Mouse (Mus musculus) lung, embryonic 16.5 days (tissue): Measurements from ENCODE around the gene Nrtn. TPM values are rescaled to one million over a fixed set of nuclear protein-coding genes. Genes with fewer than 3 reads are reported as not detected.

Experiments used
- ATAC-seq: fragments of 200-750 bp; cut with Nextera tagmentation; 2 replicates; pipeline ENCODE4 v1.8.0; 2017; ENCODE audit warnings: low read depth, mild to moderate bottlenecking, moderate library complexity
- H3K27ac ChIP-seq: fragments of 300-500 bp; sonication (generic); 2 replicates; pipeline ENCODE4 v1.5.1; 2014; ENCODE audit warnings: mild to moderate bottlenecking, control low read depth, low read length
- H3K27me3 ChIP-seq: fragments of 300-500 bp; sonication (generic); 2 replicates; pipeline ENCODE4 v1.6.1; 2014; ENCODE audit warnings: low read depth, low read length, mixed read lengths; ENCODE audit not compliant: control insufficient read depth, insufficient read depth
- H3K36me3 ChIP-seq: fragments of 300-500 bp; sonication (generic); 2 replicates; pipeline ENCODE4 v1.6.1; 2014; ENCODE audit warnings: low read length; ENCODE audit not compliant: control insufficient read depth, insufficient read depth
- H3K4me1 ChIP-seq: fragments of 300-500 bp; sonication (generic); replicated peaks from 2 replicates; pipeline ENCODE4 v1.6.1; 2014; ENCODE audit warnings: low read length, mixed read lengths; ENCODE audit not compliant: control insufficient read depth, insufficient read depth
- H3K4me2 ChIP-seq: fragments of 300-500 bp; sonication (generic); 2 replicates; pipeline ENCODE4 v1.6.1; 2014; ENCODE audit warnings: low read depth, low read length, control low read depth
- H3K4me3 ChIP-seq: fragments of 300-500 bp; sonication (generic); 2 replicates; pipeline ENCODE4 v1.5.1; 2014; ENCODE audit warnings: mild to moderate bottlenecking, low read length, control low read depth
- H3K9ac ChIP-seq: fragments of 300-500 bp; sonication (generic); 2 replicates; pipeline ENCODE4 v1.6.1; 2014; ENCODE audit warnings: low read length, control low read depth
- H3K9me3 ChIP-seq: fragments of 300-500 bp; sonication (generic); 2 replicates; pipeline ENCODE4 v1.6.1; 2016; ENCODE audit warnings: low read length; ENCODE audit not compliant: control insufficient read depth
- WGBS: fragments of 180-500 bp; shearing (Covaris S2); extraction: QIAGEN DNeasy Blood & Tissue Kit; methylation state at CpG from one replicate; pipeline ENCODE4 v1.1.7; 2014; 5-methylcytosine and 5-hydroxymethylcytosine counted together
- polyA plus RNA-seq: library from polyadenylated mRNA; unstranded; fragments of >200 nt; fragmentation: Nextera tagmentation; extraction: Ambion mirVana; gene quantifications from 2 replicates; pipeline ENCODE4 v1.2.1, GENCODE M21; 2015

Nrtn gene
- polyA plus RNA-seq, 1 experiment from 2014 or later = 7.3 TPM

GRCm38 (mm10) chr17:56715914-56716654 lies 41.2 kb downstream of the Nrtn start:
- no peak for ATAC-seq
- Histone ChIP-seq H3K4me1 (peaks cover 15% of the 10 kb centered on the region), H3K36me3 (peaks cover 8% of the 10 kb centered on the region), H3K27ac (peak overlapping the region; percentile 79), H3K9me3 (no peaks in the 10 kb centered on the region), H3K9ac (peak overlapping the region; percentile 86), H3K4me3 (peak overlapping the region; percentile 89), H3K27me3 (no peaks in the 10 kb centered on the region), H3K4me2 (peak overlapping the region; percentile 77)
- WGBS = 24% methylated on average over 22 of the region's 22 CpGs

- H3K27me3 ChIP-seq = no peaks in the 10 kb centered on the region
- no peak overlapping the region for H3K4me2 ChIP-seq
- H3K9ac ChIP-seq = no peak overlapping the region
- 53% methylated on average over 11 of the region's 11 CpGs for WGBS
- peaks cover 15% of the 10 kb centered on the region for H3K36me3 ChIP-seq
- H3K9me3 ChIP-seq = no peaks in the 10 kb centered on the region
- peaks cover 15% of the 10 kb centered on the region for H3K4me1 ChIP-seq
- H3K27ac ChIP-seq = no peak overlapping the region
- no peak overlapping the region for H3K4me3 ChIP-seq
- ATAC-seq = no peak
These were observed 42.0 kb downstream of the Nrtn start for GRCm38 (mm10) chr17:56715360-56715759.

- Histone ChIP-seq H3K9me3 (no peaks in the 10 kb centered on the region), H3K27ac (no peak overlapping the region), H3K4me3 (no peak overlapping the region), H3K27me3 (no peaks in the 10 kb centered on the region), H3K4me2 (no peak overlapping the region), H3K9ac (no peak overlapping the region), H3K36me3 (peaks cover 64% of the 10 kb centered on the region), H3K4me1 (no peaks in the 10 kb centered on the region)
- no peak for ATAC-seq
- WGBS = 82% methylated on average over 3 of the region's 3 CpGs
These were observed 47.6 kb downstream of the Nrtn start for GRCm38 (mm10) chr17:56709708-56710107.

GRCm38 (mm10) chr17:56708692-56709091 lies 48.6 kb downstream of the Nrtn start:
- Histone ChIP-seq H3K4me2 (no peak overlapping the region), H3K9ac (no peak overlapping the region), H3K27me3 (no peaks in the 10 kb centered on the region), H3K4me1 (no peaks in the 10 kb centered on the region), H3K4me3 (no peak overlapping the region), H3K36me3 (peaks cover 72% of the 10 kb centered on the region), H3K9me3 (no peaks in the 10 kb centered on the region), H3K27ac (no peak overlapping the region)
- 78% methylated on average over 4 of the region's 4 CpGs for WGBS
- ATAC-seq = no peak

GRCm38 (mm10) chr17:56706515-56706914 lies 50.8 kb downstream of the Nrtn start:
- Histone ChIP-seq H3K36me3 (peaks cover 86% of the 10 kb centered on the region), H3K27me3 (no peaks in the 10 kb centered on the region), H3K9ac (no peak overlapping the region), H3K4me3 (no peak overlapping the region), H3K9me3 (no peaks in the 10 kb centered on the region), H3K4me2 (no peak overlapping the region), H3K27ac (no peak overlapping the region), H3K4me1 (no peaks in the 10 kb centered on the region)
- ATAC-seq = no peak
- 85% methylated on average over 1 of the region's 1 CpGs for WGBS

- no peak for ATAC-seq
- H3K9ac ChIP-seq = no peak overlapping the region
These were observed 54.3 kb downstream of the Nrtn start for GRCm38 (mm10) chr17:56703038-56703437.

More at GRCm38 (mm10) chr17:56703038-56703437, 54.3 kb downstream of the Nrtn start:
- WGBS = 80% methylated on average over 4 of the region's 4 CpGs
- H3K36me3 ChIP-seq = peaks cover 78% of the 10 kb centered on the region
- no peak overlapping the region for H3K27ac ChIP-seq
- no peak overlapping the region for H3K4me2 ChIP-seq
- no peaks in the 10 kb centered on the region for H3K9me3 ChIP-seq
- no peak overlapping the region for H3K4me3 ChIP-seq
- H3K4me1 ChIP-seq = no peaks in the 10 kb centered on the region
- H3K27me3 ChIP-seq = no peaks in the 10 kb centered on the region

Other genes starting within 250 kb of the Nrtn start
- gene Znrf4, start 245.1 kb downstream of the Nrtn start, polyA plus RNA-seq = not detected in 2 replicates
- gene Gm20219, start 203.1 kb downstream of the Nrtn start, polyA plus RNA-seq = 4.8 and 4.9 TPM in 2 replicates
- 73.7 and 74.8 TPM in 2 replicates for gene Safb2, start 172.9 kb downstream of the Nrtn start, polyA plus RNA-seq
- 86.9 and 95.7 TPM in 2 replicates for gene Safb, start 172.7 kb downstream of the Nrtn start, polyA plus RNA-seq
- 227 and 241 TPM in 2 replicates for gene 2410015M20Rik, start 147.8 kb downstream of the Nrtn start, polyA plus RNA-seq
- 1,731 and 1,766 TPM in 2 replicates for gene Rpl36, start 144.1 kb downstream of the Nrtn start, polyA plus RNA-seq
- 41.1 and 41.7 TPM in 2 replicates for gene Lonp1, start 130.6 kb downstream of the Nrtn start, polyA plus RNA-seq
- gene Catsperd, start 129.4 kb downstream of the Nrtn start, polyA plus RNA-seq = 0.43 and 0.91 TPM in 2 replicates
- 80.2 and 92.8 TPM in 2 replicates for gene Ranbp3, start 84.2 kb downstream of the Nrtn start, polyA plus RNA-seq
- 424 and 435 TPM in 2 replicates for gene Ndufa11, start 39.8 kb downstream of the Nrtn start, polyA plus RNA-seq
- gene Vmac, start 39.5 kb downstream of the Nrtn start, polyA plus RNA-seq = 15.4 and 18.2 TPM in 2 replicates
- gene Dus3l, start 7.2 kb upstream of the Nrtn start, polyA plus RNA-seq = 40.8 and 43.6 TPM in 2 replicates
- gene Prr22, start 12.7 kb upstream of the Nrtn start, polyA plus RNA-seq = 0.84 and 1.5 TPM in 2 replicates
- 6.7 and 6.9 TPM in 2 replicates for gene Rfx2, start 73.5 kb upstream of the Nrtn start, polyA plus RNA-seq
- not detected in 2 replicates for gene Acsbg2, start 116.9 kb upstream of the Nrtn start, polyA plus RNA-seq
- gene 1700061G19Rik, start 117.9 kb upstream of the Nrtn start, polyA plus RNA-seq = 0.43 and 0.53 TPM in 2 replicates
- 34.8 and 40.6 TPM in 2 replicates for gene Mllt1, start 177.9 kb upstream of the Nrtn start, polyA plus RNA-seq
- gene Acer1, start 224.6 kb upstream of the Nrtn start, polyA plus RNA-seq = 0.09 TPM in 1 of 2 replicates, not detected in the other
- gene Clpp, start 232.8 kb upstream of the Nrtn start, polyA plus RNA-seq = 113 and 124 TPM in 2 replicates
- gene Alkbh7, start 239.8 kb upstream of the Nrtn start, polyA plus RNA-seq = 41.3 and 42.6 TPM in 2 replicates
- not detected in 2 replicates for gene Pspn, start 242.5 kb upstream of the Nrtn start, polyA plus RNA-seq